Mouse (Mus musculus) small intestine, adult 2 months (tissue): ENCODE results near the gene Sfrp5. TPM values are rescaled to one million over a fixed set of nuclear protein-coding genes. Genes with fewer than 3 reads are reported as not detected.

Source experiments
- H3K27ac ChIP-seq: fragments of 200-500 bp; 2 replicates; pipeline ENCODE4 v1.5.1; 2012; ENCODE audit warnings: low read depth, low read length, control low read depth, inconsistent platforms; ENCODE audit not compliant: insufficient read depth
- H3K27me3 ChIP-seq: fragments of 200-500 bp; 2 replicates; pipeline ENCODE4 v1.6.1; 2012; ENCODE audit warnings: mild to moderate bottlenecking, moderate library complexity, low read length, inconsistent platforms; ENCODE audit not compliant: control insufficient read depth, insufficient read depth
- H3K36me3 ChIP-seq: fragments of 200-500 bp; 2 replicates; pipeline ENCODE4 v1.6.1; 2012; ENCODE audit warnings: mild to moderate bottlenecking, low read length, control low read depth, inconsistent platforms; ENCODE audit not compliant: control insufficient read depth, insufficient read depth
- H3K4me1 ChIP-seq: fragments of 200-500 bp; 2 replicates; pipeline ENCODE4 v1.6.1; 2012; ENCODE audit warnings: low read length, inconsistent platforms, mixed read lengths; ENCODE audit not compliant: control insufficient read depth, insufficient read depth, insufficient read length
- H3K4me3 ChIP-seq: fragments of 200-500 bp; 2 replicates; pipeline ENCODE4 v1.5.1; 2012; ENCODE audit warnings: low read depth, mild to moderate bottlenecking, control low read depth, inconsistent platforms, low read length, moderate library complexity
- CTCF ChIP-seq: fragments of 200-500 bp; IDR thresholded peaks from 2 replicates; pipeline ENCODE4 v1.5.1; 2012; ENCODE audit warnings: low read depth, mild to moderate bottlenecking, control low read depth, inconsistent platforms, low read length, moderate library complexity, mixed read lengths; ENCODE audit not compliant: insufficient replicate concordance, insufficient read length; ENCODE audit errors: extremely low read depth
- POLR2A ChIP-seq: fragments of 200-500 bp; IDR thresholded peaks from 2 replicates; pipeline ENCODE4 v1.6.1; 2012; ENCODE audit warnings: low read depth, mild to moderate bottlenecking, control low read depth, inconsistent platforms, low read length, moderate library complexity
- WGBS: fragments of 180-500 bp; shearing (Covaris S2); methylation state at CpG from one replicate; pipeline ENCODE4 v1.1.7; 2018; 5-methylcytosine and 5-hydroxymethylcytosine counted together
- polyA plus RNA-seq: library from polyadenylated mRNA; depleted of rRNA; stranded (reverse); fragments of >200 nt; gene quantifications from 2 replicates; pipeline ENCODE4 v1.2.3, GENCODE M21; 2012; rRNA removed

Sfrp5 gene
- polyA plus RNA-seq, 1 experiment: 7.3 TPM

DNA sequence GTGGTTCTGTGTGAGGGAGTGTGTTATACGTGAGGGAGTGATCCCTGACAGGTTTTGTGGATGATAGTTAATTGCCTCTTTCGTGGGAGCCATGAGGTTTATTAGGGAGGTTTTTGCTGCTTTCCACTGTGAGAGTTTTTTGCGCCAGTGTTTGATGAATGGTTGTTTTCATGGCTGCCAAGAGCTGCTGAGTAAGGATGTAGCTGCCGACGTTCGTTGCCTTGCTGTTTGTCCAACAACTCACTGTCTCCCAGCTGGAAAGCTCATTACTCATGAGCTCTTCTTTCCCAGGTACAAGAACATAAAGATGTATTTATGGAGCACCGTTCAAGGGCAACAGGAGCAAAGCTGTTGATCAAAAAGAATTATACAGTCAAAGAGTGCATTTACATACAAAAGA is 37.9 kb downstream of the Sfrp5 start:
- TF ChIP-seq POLR2A (no peak), CTCF (no peak)

DNA sequence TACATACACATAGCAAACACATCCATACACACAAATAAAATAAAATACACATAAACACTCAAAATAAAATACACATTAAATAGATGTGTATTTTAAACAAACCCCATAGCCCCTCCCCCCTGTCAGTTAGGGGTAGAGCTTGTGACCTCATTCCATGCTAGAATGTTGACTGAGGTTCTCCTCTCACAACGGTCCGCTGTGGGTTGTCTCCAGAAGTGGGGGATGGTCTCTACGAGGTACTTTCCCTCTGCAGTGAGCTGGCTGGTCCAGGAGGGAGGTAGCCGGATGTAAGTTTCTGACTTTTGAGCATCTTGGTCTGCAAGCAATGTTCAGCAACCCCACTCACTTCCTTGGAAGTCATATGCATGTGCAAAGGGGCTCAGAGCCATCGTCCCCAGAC is 38.3 kb downstream of the Sfrp5 start, which contains the start of gene Zfyve27:
TSS of gene Zfyve27 (plus strand) at position 188 of the 400 bp plus-strand sequence.
- H3K4me3 ChIP-seq: no peak within 1 kb of the TSS
- 0 out of 2 replicates have a peak, but pooled peaks cover 3% of the 10 kb centered on the region for H3K27me3 ChIP-seq
- WGBS: 51% methylated on average over 5 of the region's 5 CpGs
- no peaks in the 10 kb centered on the region for H3K36me3 ChIP-seq
- H3K27ac ChIP-seq: no peak within 1 kb of the TSS
- TF ChIP-seq CTCF (no peak), POLR2A (no peak)
- H3K4me1 ChIP-seq: peaks cover 4% of the 10 kb centered on the region; the same call in 1 of the 2 replicates

More for the DNA sequence above, 37.9 kb downstream of the Sfrp5 start:
- 49% methylated on average over 7 of the region's 7 CpGs for WGBS
- Histone ChIP-seq H3K36me3 (no peaks in the 10 kb centered on the region), H3K27ac (no peak overlapping the region), H3K27me3 (0 out of 2 replicates have a peak, but pooled peaks cover 3% of the 10 kb centered on the region), H3K4me1 (peaks cover 4% of the 10 kb centered on the region; the same call in 1 of the 2 replicates), H3K4me3 (no peak overlapping the region)

DNA sequence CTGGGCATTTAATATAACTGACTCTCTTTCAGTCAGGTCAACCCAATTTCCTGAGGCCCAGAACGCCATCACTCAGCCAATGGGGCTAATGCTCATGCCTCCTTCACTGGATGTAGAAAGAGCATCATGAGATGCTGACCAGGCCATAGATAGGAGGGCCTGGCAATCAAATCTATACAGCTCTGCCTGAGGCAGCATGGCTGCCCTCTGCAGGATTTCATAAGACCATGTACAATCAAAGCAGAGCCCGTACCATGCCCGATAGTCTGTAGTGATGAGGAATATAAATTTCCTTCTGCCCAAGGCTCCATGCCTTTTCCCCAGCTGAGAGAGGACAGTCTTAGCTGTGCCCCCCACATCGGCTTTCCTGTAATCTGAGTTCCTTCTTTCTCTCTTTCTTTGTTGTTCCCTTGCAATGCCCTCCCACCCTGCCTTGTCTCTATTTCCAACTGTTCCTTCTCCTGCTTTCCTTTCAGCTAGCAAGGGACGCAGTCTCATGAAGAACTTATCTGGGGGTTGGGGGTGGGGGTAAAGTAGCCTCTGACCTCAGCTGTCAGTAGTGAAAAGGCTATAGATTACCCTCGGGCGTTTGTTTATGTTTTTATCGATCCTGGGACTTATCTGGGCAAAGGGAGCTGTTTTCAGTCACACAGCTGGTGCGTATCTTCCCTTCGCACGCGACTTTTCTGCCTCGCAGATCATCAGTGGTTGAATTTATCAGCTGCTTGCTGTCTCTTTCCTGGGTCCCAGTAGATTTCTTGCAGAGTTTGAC is 43.6 kb downstream of the Sfrp5 start:
- Histone ChIP-seq H3K36me3 (no peaks in the 10 kb centered on the region), H3K27ac (no peak overlapping the region), H3K27me3 (no peaks in the 10 kb centered on the region), H3K4me1 (no peaks in the 10 kb centered on the region), H3K4me3 (no peak overlapping the region)
- TF ChIP-seq CTCF (no peak), POLR2A (no peak)
- WGBS: 46% methylated on average over 13 of the region's 13 CpGs

DNA sequence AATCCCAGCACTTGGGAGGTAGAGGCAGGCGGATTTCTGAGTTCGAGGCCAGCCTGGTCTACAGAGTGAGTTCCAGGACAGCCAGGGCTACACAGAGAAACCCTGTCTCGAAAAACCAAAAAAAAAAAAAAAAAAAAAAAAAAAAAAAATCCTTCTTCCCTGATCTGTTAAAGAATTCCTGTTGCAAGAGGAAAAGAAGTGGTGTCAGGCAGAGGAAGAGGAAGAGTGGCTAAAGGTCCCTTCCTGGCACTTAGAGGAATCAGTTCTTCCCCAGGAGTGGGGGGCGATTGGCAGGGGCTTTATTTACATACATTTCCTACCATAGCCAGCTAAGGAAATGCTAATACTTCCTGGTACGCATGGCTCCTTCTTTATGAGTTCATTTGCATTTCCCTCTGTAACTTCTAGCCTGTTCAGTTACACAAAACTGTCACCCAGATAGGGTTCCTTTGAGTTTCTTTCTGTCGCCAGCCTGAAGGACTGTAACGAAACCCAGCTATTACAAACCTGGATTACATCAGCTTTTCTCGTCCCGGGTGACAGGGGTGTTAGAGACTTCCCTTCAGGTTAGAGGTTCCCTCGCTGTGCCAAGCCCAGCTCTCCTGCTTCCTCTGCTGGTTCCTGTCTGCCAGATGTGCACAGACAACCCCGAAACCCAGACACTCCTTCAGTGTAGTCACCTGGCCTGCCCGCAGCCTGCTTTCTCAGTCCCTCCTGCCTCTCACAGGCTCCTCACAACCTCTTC is 44.4 kb downstream of the Sfrp5 start:
- WGBS: 64% methylated on average over 12 of the region's 12 CpGs
- H3K36me3 ChIP-seq: no peaks in the 10 kb centered on the region
- TF ChIP-seq CTCF (no peak), POLR2A (no peak)
- H3K4me3 ChIP-seq: no peak overlapping the region
- H3K27ac ChIP-seq: no peak overlapping the region
- H3K4me1 ChIP-seq: no peaks in the 10 kb centered on the region
- no peaks in the 10 kb centered on the region for H3K27me3 ChIP-seq

DNA sequence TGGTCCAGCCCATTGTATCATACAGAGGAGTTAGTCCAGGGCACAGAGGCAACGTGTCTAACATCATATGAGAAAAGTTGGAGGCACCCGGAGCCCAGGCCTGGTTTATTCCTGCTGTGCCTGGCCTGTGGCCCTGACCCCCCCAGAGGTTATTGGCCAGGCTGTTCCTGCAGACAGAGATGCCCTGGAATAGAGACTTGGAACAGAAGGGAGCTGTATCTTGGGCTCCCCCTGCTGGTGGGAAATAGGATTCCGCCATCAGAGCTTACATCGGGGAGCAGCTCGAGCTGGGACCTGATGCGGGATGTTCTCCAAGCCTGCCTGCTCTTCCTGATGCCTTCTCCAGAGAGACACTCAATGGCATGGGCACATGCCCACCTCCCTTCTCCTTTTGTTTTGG is 50.1 kb downstream of the Sfrp5 start:
- no peak overlapping the region for H3K27ac ChIP-seq
- peaks cover 16% of the 10 kb centered on the region; the same call in 1 of the 2 replicates for H3K4me1 ChIP-seq
- H3K27me3 ChIP-seq: peaks cover 9% of the 10 kb centered on the region; the same call in 1 of the 2 replicates
- no peaks in the 10 kb centered on the region for H3K36me3 ChIP-seq
- no peak overlapping the region for H3K4me3 ChIP-seq
- no peak for TF ChIP-seq POLR2A
- peak; percentile 90; the same call in 1 of the 2 replicates for TF ChIP-seq CTCF
- 3% methylated on average over 6 of the region's 6 CpGs for WGBS

DNA sequence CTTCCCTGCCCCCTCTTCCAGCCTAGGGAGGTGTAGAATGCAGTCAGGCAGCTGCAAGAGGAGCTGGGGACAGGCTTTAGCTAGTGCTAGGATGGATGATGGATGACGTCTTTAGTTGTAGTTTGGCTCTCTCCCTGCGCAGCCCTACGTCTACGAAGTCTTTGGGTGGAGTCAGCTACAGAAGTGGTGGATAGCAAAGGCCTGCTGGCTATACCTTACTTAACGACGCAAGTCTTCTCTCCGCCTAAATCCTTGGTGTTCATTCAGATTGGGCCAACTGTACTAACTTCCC is 53.5 kb downstream of the Sfrp5 start:
- Histone ChIP-seq H3K4me3 (peak overlapping the region; percentile 92), H3K27me3 (peaks cover 9% of the 10 kb centered on the region; the same call in 1 of the 2 replicates), H3K36me3 (no peaks in the 10 kb centered on the region), H3K4me1 (peaks cover 18% of the 10 kb centered on the region; the same call in 1 of the 2 replicates), H3K27ac (peak overlapping the region; percentile 84)
- 51% methylated on average over 7 of the region's 7 CpGs for WGBS
- no peak for TF ChIP-seq POLR2A
- no peak for TF ChIP-seq CTCF

Other genes with a start within 250 kb of the Sfrp5 start
- 17.4 and 33.0 TPM in 2 replicates for gene Mms19, start 221.1 kb downstream of the Sfrp5 start, polyA plus RNA-seq
- 9.0 and 10.8 TPM in 2 replicates for gene Ubtd1, start 220.5 kb downstream of the Sfrp5 start, polyA plus RNA-seq
- gene Ankrd2, start 166.3 kb downstream of the Sfrp5 start, polyA plus RNA-seq: not detected in 2 replicates
- gene Hoga1, start 156.6 kb downstream of the Sfrp5 start, polyA plus RNA-seq: 0.76 and 2.2 TPM in 2 replicates
- 0.06 TPM in 1 of 2 replicates, not detected in the other for gene 4933411K16Rik, start 150.0 kb downstream of the Sfrp5 start, polyA plus RNA-seq
- gene Morn4, start 115.9 kb downstream of the Sfrp5 start, polyA plus RNA-seq: 0.46 and 1.4 TPM in 2 replicates
- gene Pi4k2a, start 111.8 kb downstream of the Sfrp5 start, polyA plus RNA-seq: 12.8 and 33.2 TPM in 2 replicates
- gene Avpi1, start 73.2 kb downstream of the Sfrp5 start, polyA plus RNA-seq: 6.9 and 13.6 TPM in 2 replicates
- gene Marveld1, start 54.9 kb downstream of the Sfrp5 start, polyA plus RNA-seq: 38.0 and 46.4 TPM in 2 replicates
- 11.5 and 24.0 TPM in 2 replicates for gene Zfyve27, start 38.3 kb downstream of the Sfrp5 start, polyA plus RNA-seq
- 0.34 and 0.63 TPM in 2 replicates for gene Golga7b, start 45.3 kb upstream of the Sfrp5 start, polyA plus RNA-seq
- gene Crtac1, start 229.5 kb upstream of the Sfrp5 start, polyA plus RNA-seq: 0.39 and 0.48 TPM in 2 replicates